10 mouse cellular contexts compared by ENCODE assay signal in genomic region chr14:122481181-122481580, GRCm38 (mm10). TPM values are rescaled to one million over a fixed set of nuclear protein-coding genes. Genes with fewer than 3 reads are reported as not detected.
DNase-seq lines count a peak whose midpoint lies in the region; ATAC-seq and TF ChIP-seq lines count a peak whose summit lies in the region.
"Had no signal": no experiment of that assay in that cellular context is flagged by ENCODE, and none has a peak within 500 bp of the region (broad histone marks: within the 10 kb centered on the region; RNA-seq: fewer than 3 reads in every experiment).

No protein-coding gene starts in this region.

- ATAC-seq in hindbrain, embryonic 11.5 days (ENCODE audit: low FRiP score), result 0 out of 2 replicates have a peak, but pooled peaks have one; percentile 11
- ATAC-seq in midbrain, postnatal 0 days (ENCODE audit: low FRiP score), result no peak

- H3K9ac ChIP-seq in hindbrain, embryonic 11.5 days (ENCODE audit: low read depth, low read length), result peak overlapping the region; percentile 69
- peak overlapping the region; percentile 44 for H3K9ac ChIP-seq in midbrain, postnatal 0 days (replicated peaks; ENCODE audit: low read length, poor library complexity, severe bottlenecking)

- H3K4me2 ChIP-seq in hindbrain, embryonic 11.5 days (replicated peaks; ENCODE audit: low read depth, low read length), result peak overlapping the region; percentile 52
- H3K4me2 ChIP-seq in midbrain, postnatal 0 days (ENCODE audit: low read depth, low read length, poor library complexity, severe bottlenecking), result peak overlapping the region; percentile 45

- H3K27me3 ChIP-seq in hindbrain, embryonic 11.5 days (ENCODE audit: control insufficient read depth, insufficient read depth, low read length), result peaks cover 53% of the 10 kb centered on the region
- H3K27me3 ChIP-seq in midbrain, postnatal 0 days (ENCODE audit: insufficient read depth, low read length), result peaks cover 40% of the 10 kb centered on the region

- H3K27ac ChIP-seq in hindbrain, embryonic 11.5 days (ENCODE audit: low read depth, low read length), result peak overlapping the region; percentile 76; the same call in 1 of the 2 replicates
- H3K27ac ChIP-seq in midbrain, postnatal 0 days (ENCODE audit: low read depth, low read length), result peak overlapping the region; percentile 51; the same call in 1 of the 2 replicates

- H3K9me3 ChIP-seq in hindbrain, embryonic 11.5 days (ENCODE audit: control insufficient read depth, low read length), result no peaks in the 10 kb centered on the region
- no peaks in the 10 kb centered on the region for H3K9me3 ChIP-seq in midbrain, postnatal 0 days (ENCODE audit: low read length)

- peak overlapping the region; percentile 79 for H3K4me3 ChIP-seq in hindbrain, embryonic 11.5 days (ENCODE audit: low read depth, low read length)
- peak overlapping the region; percentile 47 for H3K4me3 ChIP-seq in midbrain, postnatal 0 days (ENCODE audit: low read depth, low read length)

- DNase-seq in brain, adult 2 months (ENCODE audit: low read depth, low spot score), result peak; percentile 65
- peak; percentile 62 to 66 for DNase-seq in cerebellum, postnatal 36 days
- peak; percentile 68 for DNase-seq in hindbrain, embryonic 11.5 days (ENCODE audit: low spot score)
- no peak for DNase-seq in midbrain, postnatal 0 days (ENCODE audit: low spot score)
- DNase-seq in urinary bladder, postnatal 36 days (ENCODE audit: low spot score in 2 of 2), result no peak
- no peak for DNase-seq in ovary, postnatal 36 days (ENCODE audit: low spot score)
- DNase-seq in urinary bladder, adult 2 months (ENCODE audit: low spot score), result no peak

- TF ChIP-seq CTCF in midbrain, postnatal 0 days (IDR thresholded peaks at IDR 0.05), result no peak

- no peaks in the 10 kb centered on the region for H3K36me3 ChIP-seq in hindbrain, embryonic 11.5 days (ENCODE audit: control insufficient read depth, insufficient read depth, low read length)
- H3K36me3 ChIP-seq in midbrain, postnatal 0 days (ENCODE audit: insufficient read depth, low read length), result no peaks in the 10 kb centered on the region

- peaks cover 2% of the 10 kb centered on the region; the same call in 1 of the 2 replicates for H3K4me1 ChIP-seq in hindbrain, embryonic 11.5 days (replicated peaks; ENCODE audit: control insufficient read depth, insufficient read depth, low read length)
- H3K4me1 ChIP-seq in midbrain, postnatal 0 days (ENCODE audit: insufficient read depth, low read length), result no peaks in the 10 kb centered on the region

- 4% methylated on average over 15 of the region's 15 CpGs for WGBS in hindbrain, embryonic 11.5 days
- WGBS in midbrain, postnatal 0 days, result 18% methylated on average over 15 of the region's 15 CpGs

RNA-seq across cellular contexts. Expression of gene Zic2, which starts 5.9 kb away (rescaled TPM):
- 9.5 and 11.2 TPM in 2 replicates for polyA plus RNA-seq in hindbrain, embryonic 11.5 days (2014; fragmentation: Nextera tagmentation; extraction: Ambion mirVana)
- 69.2 and 106 TPM in 2 replicates for total RNA-seq in midbrain, postnatal 0 days (2014; rRNA removed)
- polyA plus RNA-seq in midbrain, postnatal 0 days (2015; fragmentation: Nextera tagmentation; extraction: Ambion mirVana), result 6.9 and 13.9 TPM in 2 replicates
- 0.07 TPM in 1 of 2 replicates, not detected in the other for polyA plus RNA-seq in urinary bladder, adult 2 months (2012; rRNA removed)
- total RNA-seq: hematopoietic stem cell, adult 5-6 weeks; MEL had no signal

RNA-seq across cellular contexts. Expression of gene Gm10837, which starts 9.2 kb away (rescaled TPM):
- 0.35 and 0.76 TPM in 2 replicates for polyA plus RNA-seq in hindbrain, embryonic 11.5 days (2014; fragmentation: Nextera tagmentation; extraction: Ambion mirVana)
- total RNA-seq in midbrain, postnatal 0 days (2014; rRNA removed), result 0.19 and 0.38 TPM in 2 replicates
- polyA plus RNA-seq in midbrain, postnatal 0 days (2015; fragmentation: Nextera tagmentation; extraction: Ambion mirVana), result 0.21 and 0.32 TPM in 2 replicates
- polyA plus RNA-seq in urinary bladder, adult 2 months (2012; rRNA removed), result not detected in 2 replicates
- total RNA-seq: hematopoietic stem cell, adult 5-6 weeks; left cerebral cortex, postnatal 36 days; MEL had no signal

RNA-seq across cellular contexts. Expression of gene Zic5, which starts 15.7 kb away (rescaled TPM):
- 19.1 and 20.1 TPM in 2 replicates for polyA plus RNA-seq in hindbrain, embryonic 11.5 days (2014; fragmentation: Nextera tagmentation; extraction: Ambion mirVana)
- 10.7 and 24.8 TPM in 2 replicates for total RNA-seq in midbrain, postnatal 0 days (2014; rRNA removed)
- 4.4 and 8.8 TPM in 2 replicates for polyA plus RNA-seq in midbrain, postnatal 0 days (2015; fragmentation: Nextera tagmentation; extraction: Ambion mirVana)
- polyA plus RNA-seq in urinary bladder, adult 2 months (2012; rRNA removed), result not detected in 2 replicates
- total RNA-seq: hematopoietic stem cell, adult 5-6 weeks had no signal

RNA-seq across cellular contexts. Expression of gene Gm5089, which starts 30.3 kb away (rescaled TPM):
- 0.99 and 1.6 TPM in 2 replicates for polyA plus RNA-seq in hindbrain, embryonic 11.5 days (2014; fragmentation: Nextera tagmentation; extraction: Ambion mirVana)
- total RNA-seq in midbrain, postnatal 0 days (2014; rRNA removed), result 1.9 TPM in 1 of 2 replicates, not detected in the other
- polyA plus RNA-seq in midbrain, postnatal 0 days (2015; fragmentation: Nextera tagmentation; extraction: Ambion mirVana), result 0.07 TPM in 1 of 2 replicates, not detected in the other
- polyA plus RNA-seq in urinary bladder, adult 2 months (2012; rRNA removed), result not detected in 2 replicates
- total RNA-seq: hematopoietic stem cell, adult 5-6 weeks; MEL had no signal

RNA-seq across cellular contexts. Expression of gene Pcca, which starts 52.9 kb away (rescaled TPM):
- polyA plus RNA-seq in hindbrain, embryonic 11.5 days (2014; fragmentation: Nextera tagmentation; extraction: Ambion mirVana), result 31.6 and 33.1 TPM in 2 replicates
- total RNA-seq in midbrain, postnatal 0 days (2014; rRNA removed), result 9.2 and 16.7 TPM in 2 replicates
- polyA plus RNA-seq in midbrain, postnatal 0 days (2015; fragmentation: Nextera tagmentation; extraction: Ambion mirVana), result 22.1 and 27.2 TPM in 2 replicates
- polyA plus RNA-seq in urinary bladder, adult 2 months (2012; rRNA removed), result 27.3 and 28.3 TPM in 2 replicates

Comparison
In these comparisons a context has a peak if more than half of its experiments do, and no peak if none do; other contexts are left out.
1. DNase-seq: peak in brain, adult 2 months (single experiment), cerebellum, postnatal 36 days (2 of 2) and hindbrain, embryonic 11.5 days (single experiment); none in midbrain, postnatal 0 days (single experiment), urinary bladder, postnatal 36 days (0 of 2), ovary, postnatal 36 days (single experiment) and urinary bladder, adult 2 months (single experiment).